Mouse (Mus musculus) forebrain, postnatal 0 days (tissue): ENCODE data around the gene Lrrc49. TPM values are rescaled to one million over a fixed set of nuclear protein-coding genes. Genes with fewer than 3 reads are reported as not detected.
A peak's percentile ranks its signal among the peaks of the same experiment; 100 is the strongest.

Source experiments
- ATAC-seq: fragments of 200-750 bp; cut with Nextera tagmentation; 2 replicates; pipeline ENCODE4 v1.8.0; 2017; ENCODE audit warnings: mild to moderate bottlenecking, moderate library complexity
- DNase-seq: peaks from one replicate; pipeline ENCODE4 v3.0.0-alpha.2; 2015
- H3K27ac ChIP-seq: fragments of 300-500 bp; sonication (generic); 2 replicates; pipeline ENCODE4 v1.5.1; 2014; ENCODE audit warnings: low read depth, mild to moderate bottlenecking, antibody characterized with exemption, low read length, moderate library complexity, mixed read lengths
- H3K27me3 ChIP-seq: fragments of 300-500 bp; sonication (generic); 2 replicates; pipeline ENCODE4 v1.6.1; 2014; ENCODE audit warnings: mild to moderate bottlenecking, low read length, mixed read lengths; ENCODE audit not compliant: insufficient read depth
- H3K36me3 ChIP-seq: fragments of 300-500 bp; sonication (generic); 2 replicates; pipeline ENCODE4 v1.6.1; 2014; ENCODE audit warnings: mild to moderate bottlenecking, moderate library complexity; ENCODE audit not compliant: insufficient read depth
- H3K4me1 ChIP-seq: fragments of 300-500 bp; sonication (generic); 2 replicates; pipeline ENCODE4 v1.6.1; 2014; ENCODE audit warnings: antibody characterized with exemption; ENCODE audit not compliant: insufficient read depth
- H3K4me2 ChIP-seq: fragments of 300-500 bp; sonication (generic); 2 replicates; pipeline ENCODE4 v1.6.1; 2014; ENCODE audit warnings: low read depth, mild to moderate bottlenecking, moderate library complexity
- H3K4me3 ChIP-seq: fragments of 300-500 bp; sonication (generic); 2 replicates; pipeline ENCODE4 v1.5.1; 2014; ENCODE audit warnings: low read depth, low read length, mixed read lengths
- H3K9ac ChIP-seq: fragments of 300-500 bp; sonication (generic); 2 replicates; pipeline ENCODE4 v1.6.1; 2014; ENCODE audit warnings: mild to moderate bottlenecking
- H3K9me3 ChIP-seq: fragments of 300-500 bp; sonication (generic); 2 replicates; pipeline ENCODE4 v1.6.1; 2016; ENCODE audit warnings: low read length
- CTCF ChIP-seq: sonication (generic); IDR thresholded peaks from 2 replicates; pipeline ENCODE4 v1.5.1; 2016; ENCODE audit warnings: antibody characterized with exemption, control low read depth, low read depth
- WGBS: fragments of 180-500 bp; shearing (Covaris S2); extraction: QIAGEN DNeasy Blood & Tissue Kit; methylation state at CpG from one replicate; pipeline ENCODE4 v1.1.7; 2014; 5-methylcytosine and 5-hydroxymethylcytosine counted together
- polyA plus RNA-seq: library from polyadenylated mRNA; unstranded; fragments of >200 nt; fragmentation: Nextera tagmentation; extraction: Ambion mirVana; gene quantifications from 2 replicates; pipeline ENCODE4 v1.2.1, GENCODE M21; 2015
- total RNA-seq: library from RNA; depleted of rRNA; stranded (reverse); fragments of >200 nt; gene quantifications from 2 replicates; pipeline ENCODE4 v1.2.3, GENCODE M21; 2014

The Lrrc49 gene
- total and polyA plus RNA-seq, 2 experiments from 2014 or later: 69.6 to 85.6 TPM

DNA sequence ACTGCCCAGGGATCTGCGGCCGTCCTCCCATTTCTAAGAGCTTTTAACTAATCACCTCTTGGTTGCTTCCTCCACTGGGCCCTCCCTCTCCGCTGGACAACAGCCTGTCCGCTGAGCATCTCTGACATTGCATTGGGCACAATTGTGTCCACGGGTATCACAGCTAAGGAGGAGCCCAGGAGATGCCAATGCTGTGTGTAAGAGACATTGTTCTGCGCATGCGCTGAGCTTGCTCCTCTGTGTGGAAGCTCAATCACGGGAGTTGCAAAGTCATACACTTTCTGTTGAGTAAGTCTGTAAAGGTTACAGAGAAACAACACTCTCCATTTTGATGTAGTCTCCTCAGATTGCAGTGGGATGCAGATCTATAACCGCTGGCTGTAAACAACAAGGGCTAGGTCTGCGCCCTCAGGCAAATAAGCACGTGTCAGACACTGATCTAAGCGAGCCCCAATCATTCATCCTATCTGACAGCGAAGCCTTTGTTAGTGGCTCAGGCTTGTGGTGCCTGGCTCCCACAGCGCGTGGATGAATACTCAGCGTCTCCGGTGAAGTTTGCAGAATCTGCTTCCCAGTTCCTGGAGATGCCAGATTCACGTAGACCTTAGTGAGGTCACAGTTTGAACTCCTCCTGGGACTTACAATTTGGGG, 11.7 kb upstream of the Lrrc49 start:
- no peak for DNase-seq
- TF ChIP-seq CTCF: no peak
- no peak overlapping the region for H3K27ac ChIP-seq
- WGBS: 64% methylated on average over 18 of the region's 18 CpGs
- H3K4me3 ChIP-seq: no peak overlapping the region
- no peak overlapping the region for H3K4me2 ChIP-seq
- H3K9me3 ChIP-seq: no peaks in the 10 kb centered on the region
- no peak overlapping the region for H3K9ac ChIP-seq
- no peaks in the 10 kb centered on the region for H3K27me3 ChIP-seq
- no peaks in the 10 kb centered on the region for H3K36me3 ChIP-seq
- no peak for ATAC-seq
- H3K4me1 ChIP-seq: no peaks in the 10 kb centered on the region

DNA sequence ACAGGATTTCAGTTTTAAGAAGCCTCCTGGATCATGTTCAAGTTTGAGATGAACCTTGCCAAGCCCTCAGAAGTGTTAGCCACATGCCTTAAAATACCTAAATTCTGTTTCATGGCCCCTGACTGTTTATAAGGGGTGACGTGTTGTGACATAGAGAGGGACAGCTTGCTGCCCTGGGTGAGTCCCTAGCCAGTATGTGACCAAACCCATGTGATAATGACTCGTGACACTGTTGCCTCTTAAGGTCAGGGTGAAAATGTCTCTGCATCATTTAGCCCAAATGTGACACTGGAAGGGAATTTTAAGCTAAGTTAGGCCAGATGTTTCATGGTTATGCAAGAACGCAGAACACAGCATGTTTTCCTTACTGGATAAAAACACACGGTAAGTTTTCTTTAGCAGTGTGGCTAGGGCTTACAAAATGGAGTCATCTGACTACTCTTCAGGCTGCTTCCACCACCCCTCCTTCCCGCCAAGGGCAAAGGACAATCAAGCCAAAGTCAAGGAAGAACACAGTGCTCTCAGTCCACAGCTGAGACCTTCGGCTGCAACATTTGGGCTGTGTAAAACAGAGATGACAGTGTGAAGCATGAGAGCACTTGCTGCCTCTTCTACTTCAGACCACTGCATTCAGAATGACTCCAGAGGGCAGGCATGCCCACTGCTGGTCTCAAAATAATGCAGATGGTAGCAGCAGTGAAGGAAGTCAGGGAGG, 8.5 kb upstream of the Lrrc49 start:
- no peak for ATAC-seq
- no peak overlapping the region for H3K4me2 ChIP-seq
- H3K27me3 ChIP-seq: no peaks in the 10 kb centered on the region

DNA sequence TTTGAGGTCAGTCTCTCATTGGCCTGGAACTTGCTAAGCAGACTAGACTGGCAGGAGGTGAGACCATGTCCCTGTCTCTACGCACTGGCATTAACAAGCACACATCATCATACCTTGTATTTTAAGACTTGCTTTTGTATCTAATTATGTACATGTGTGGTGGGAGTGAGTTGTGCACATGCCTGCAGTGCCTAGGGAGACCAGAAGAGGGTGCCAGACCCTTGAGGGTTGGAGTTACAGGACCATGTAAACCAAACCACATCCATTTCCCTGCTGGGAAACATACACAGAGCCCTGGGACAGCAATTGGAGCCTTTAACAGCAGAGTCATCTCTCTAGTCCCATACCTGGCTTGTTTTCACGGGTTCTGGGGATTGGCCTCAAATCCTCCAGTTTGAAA, 6.0 kb upstream of the Lrrc49 start:
- TF ChIP-seq CTCF: peak; percentile 56
- WGBS: 53% methylated on average over 2 of the region's 2 CpGs
- no peaks in the 10 kb centered on the region; the same call in 1 of the 2 replicates for H3K27me3 ChIP-seq
- ATAC-seq: no peak
- H3K9ac ChIP-seq: no peak overlapping the region
- H3K36me3 ChIP-seq: no peaks in the 10 kb centered on the region
- no peak overlapping the region for H3K4me2 ChIP-seq
- no peak for DNase-seq
- H3K27ac ChIP-seq: no peak overlapping the region
- H3K4me1 ChIP-seq: no peaks in the 10 kb centered on the region
- H3K4me3 ChIP-seq: no peak overlapping the region
- H3K9me3 ChIP-seq: no peaks in the 10 kb centered on the region

More for the DNA sequence above, 8.5 kb upstream of the Lrrc49 start:
- no peaks in the 10 kb centered on the region for H3K36me3 ChIP-seq
- TF ChIP-seq CTCF: no peak
- H3K4me1 ChIP-seq: no peaks in the 10 kb centered on the region
- no peak overlapping the region for H3K4me3 ChIP-seq
- no peak for DNase-seq
- H3K27ac ChIP-seq: no peak overlapping the region
- H3K9ac ChIP-seq: no peak overlapping the region
- no peaks in the 10 kb centered on the region for H3K9me3 ChIP-seq
- WGBS: 72% methylated on average over 6 of the region's 6 CpGs

DNA sequence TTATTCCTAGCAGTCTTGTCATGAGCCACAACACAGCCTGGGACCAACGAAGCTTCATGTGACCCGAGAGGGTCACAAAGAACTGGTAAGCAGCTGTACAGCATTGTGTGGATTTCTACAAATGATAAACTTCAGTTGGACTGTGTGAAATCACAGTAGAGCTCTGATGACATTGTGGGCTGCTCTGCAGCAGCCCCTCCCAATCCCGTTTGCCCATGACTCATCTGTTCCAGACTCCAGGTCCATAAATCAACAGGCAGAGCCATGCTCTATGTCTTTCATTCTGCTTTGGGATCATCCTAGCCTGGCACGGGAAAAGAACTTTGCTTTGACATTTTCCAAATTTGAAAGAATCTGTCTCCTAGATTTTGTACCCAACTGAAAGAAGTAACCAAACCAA, 4.7 kb upstream of the Lrrc49 start:
- no peak for TF ChIP-seq CTCF
- no peaks in the 10 kb centered on the region for H3K9me3 ChIP-seq
- no peaks in the 10 kb centered on the region; the same call in 1 of the 2 replicates for H3K27me3 ChIP-seq
- no peak overlapping the region for H3K4me2 ChIP-seq
- no peak overlapping the region for H3K4me3 ChIP-seq
- DNase-seq: no peak
- no peak for ATAC-seq
- no peak overlapping the region for H3K9ac ChIP-seq
- no peak overlapping the region for H3K27ac ChIP-seq
- no peaks in the 10 kb centered on the region for H3K4me1 ChIP-seq
- H3K36me3 ChIP-seq: no peaks in the 10 kb centered on the region
- WGBS: 73% methylated on average over 4 of the region's 4 CpGs

DNA sequence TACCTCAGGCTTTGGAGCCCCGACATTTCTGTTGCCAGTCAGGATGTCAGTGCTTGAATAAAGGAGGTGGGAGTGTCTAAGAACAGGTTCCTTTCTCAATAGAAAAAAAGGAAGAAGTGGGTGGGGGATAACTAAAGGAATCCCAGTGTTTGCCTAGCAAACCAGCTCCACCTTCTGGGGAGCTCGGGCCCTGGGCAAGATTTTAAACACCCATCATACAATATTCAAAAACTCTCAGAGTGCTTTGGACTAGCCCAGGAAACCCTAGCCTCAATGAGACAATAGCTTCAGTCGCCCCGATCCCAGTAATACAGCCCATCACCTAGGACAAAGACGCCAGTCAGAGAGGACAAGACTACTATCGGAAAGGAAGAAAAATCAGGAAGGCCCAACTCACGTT, 543 bp downstream of the Lrrc49 start:
- under 1% methylated on average over 7 of the region's 7 CpGs for WGBS
- no peak for DNase-seq
- H3K36me3 ChIP-seq: peaks cover 14% of the 10 kb centered on the region
- H3K9me3 ChIP-seq: no peaks in the 10 kb centered on the region
- H3K4me3 ChIP-seq: peak overlapping the region; percentile 68
- H3K27ac ChIP-seq: peak overlapping the region; percentile 98
- H3K4me2 ChIP-seq: peak overlapping the region; percentile 57
- ATAC-seq: peak; percentile 77
- H3K27me3 ChIP-seq: no peaks in the 10 kb centered on the region; the same call in 1 of the 2 replicates
- H3K4me1 ChIP-seq: peaks cover 11% of the 10 kb centered on the region
- peak; percentile 58 for TF ChIP-seq CTCF
- H3K9ac ChIP-seq: peak overlapping the region; percentile 75

DNA sequence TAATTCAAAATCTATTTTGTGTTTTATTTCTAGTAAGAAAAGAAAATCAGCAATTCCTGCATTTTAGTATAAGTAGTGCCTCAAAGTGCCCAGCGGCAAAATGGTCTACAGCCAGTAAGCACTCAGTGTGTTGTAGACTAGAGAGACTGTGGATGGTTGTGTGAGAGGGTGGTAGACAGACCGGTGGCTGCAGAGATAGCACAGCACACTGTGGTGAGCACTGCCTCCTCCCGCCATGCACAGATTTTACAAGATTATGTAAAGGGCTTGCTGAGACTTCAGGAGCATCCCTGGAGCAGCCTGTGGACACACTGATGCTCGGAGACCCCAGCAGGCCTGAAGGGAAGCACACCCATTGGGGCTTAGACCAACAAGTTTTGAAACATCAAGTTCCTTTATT, 5.2 kb downstream of the Lrrc49 start:
- peaks cover 51% of the 10 kb centered on the region for H3K36me3 ChIP-seq

DNA sequence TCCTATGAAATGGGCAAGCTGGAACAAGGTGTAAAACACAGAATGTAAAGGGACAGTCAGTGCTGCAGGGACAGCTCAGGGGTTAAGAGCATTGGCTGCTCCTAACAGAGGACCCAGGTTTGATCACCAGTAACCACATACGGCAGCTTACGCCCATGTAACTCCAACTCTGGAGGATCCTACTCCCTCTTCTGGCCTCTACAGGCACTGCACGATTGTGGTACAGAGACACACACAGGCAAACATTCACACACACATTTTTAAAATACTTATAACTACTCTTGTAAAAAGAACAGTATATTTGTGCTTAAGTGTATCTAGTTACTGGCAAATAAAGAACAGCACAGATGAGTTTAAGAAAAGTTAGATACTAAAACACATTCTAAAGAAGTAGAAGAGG, 7.0 kb downstream of the Lrrc49 start:
- H3K36me3 ChIP-seq: peaks cover 69% of the 10 kb centered on the region
- H3K27me3 ChIP-seq: no peaks in the 10 kb centered on the region
- no peak overlapping the region for H3K27ac ChIP-seq
- peak; percentile 34; the same call in 1 of the 2 replicates for TF ChIP-seq CTCF
- no peak overlapping the region for H3K9ac ChIP-seq
- H3K4me1 ChIP-seq: peaks cover 5% of the 10 kb centered on the region
- no peaks in the 10 kb centered on the region for H3K9me3 ChIP-seq
- H3K4me3 ChIP-seq: no peak overlapping the region
- ATAC-seq: no peak
- no peak for DNase-seq
- 95% methylated on average over 3 of the region's 3 CpGs for WGBS
- H3K4me2 ChIP-seq: no peak overlapping the region

More for the DNA sequence above, 5.2 kb downstream of the Lrrc49 start:
- H3K4me3 ChIP-seq: no peak overlapping the region
- H3K27me3 ChIP-seq: no peaks in the 10 kb centered on the region
- WGBS: 98% methylated on average over 4 of the region's 4 CpGs
- TF ChIP-seq CTCF: no peak
- no peak overlapping the region for H3K27ac ChIP-seq
- ATAC-seq (no peak), DNase-seq (no peak)
- H3K4me2 ChIP-seq: no peak overlapping the region
- H3K9ac ChIP-seq: no peak overlapping the region
- H3K9me3 ChIP-seq: no peaks in the 10 kb centered on the region
- H3K4me1 ChIP-seq: peaks cover 11% of the 10 kb centered on the region
